Mouse (Mus musculus) lung, postnatal 0 days (tissue): ENCODE measurements at regions not wholly inside any gene's neighbourhood (a gene's known extent, or its start where the extent isn't known, plus 50 kb on each side); places are given as distances from the start of the nearest gene placed in this dataset.

Experiments
- CTCF ChIP-seq: IDR thresholded peaks from 2 replicates; pipeline ENCODE4 v1.5.1; 2016; ENCODE audit warnings: antibody characterized with exemption, mild to moderate bottlenecking
- EP300 ChIP-seq: IDR thresholded peaks from 2 replicates; pipeline ENCODE4 v1.6.1; 2016; ENCODE audit warnings: antibody characterized with exemption, mild to moderate bottlenecking, control low read depth

- TF ChIP-seq CTCF (no peak), EP300 (no peak)
These were observed 337.6 kb downstream of the Tm4sf1 start for GRCm38 (mm10) chr3:56964156-56964555.
